Mouse (Mus musculus) neural tube, embryonic 11.5 days (tissue): ENCODE data around the gene Fv1. TPM values are rescaled to one million over a fixed set of nuclear protein-coding genes. Genes with fewer than 3 reads are reported as not detected.

ENCODE experiments used
- ATAC-seq: fragments of 200-750 bp; cut with Nextera tagmentation; 2 replicates; pipeline ENCODE4 v1.8.0; 2017; ENCODE audit warnings: moderate number of reproducible peaks, mild to moderate bottlenecking, moderate TSS enrichment, moderate library complexity; ENCODE audit not compliant: insufficient read depth, low FRiP score, low TSS enrichment
- DNase-seq: peaks from one replicate; pipeline ENCODE4 v3.0.0-alpha.2; 2015; ENCODE audit warnings: low spot score
- H3K27ac ChIP-seq: fragments of 300-500 bp; sonication (generic); 2 replicates; pipeline ENCODE4 v1.5.1; 2014; ENCODE audit warnings: low read depth, mild to moderate bottlenecking, low read length
- H3K27me3 ChIP-seq: fragments of 300-500 bp; sonication (generic); 2 replicates; pipeline ENCODE4 v1.6.1; 2014; ENCODE audit warnings: mild to moderate bottlenecking, low read length, mixed read lengths; ENCODE audit not compliant: control insufficient read depth, insufficient read depth
- H3K36me3 ChIP-seq: fragments of 300-500 bp; sonication (generic); 2 replicates; pipeline ENCODE4 v1.6.1; 2014; ENCODE audit warnings: mild to moderate bottlenecking, low read length, moderate library complexity, mixed read lengths; ENCODE audit not compliant: control insufficient read depth, insufficient read depth
- H3K4me1 ChIP-seq: fragments of 300-500 bp; sonication (generic); 2 replicates; pipeline ENCODE4 v1.6.1; 2014; ENCODE audit warnings: low read length, mixed read lengths; ENCODE audit not compliant: control insufficient read depth, insufficient read depth
- H3K4me2 ChIP-seq: fragments of 300-500 bp; sonication (generic); 2 replicates; pipeline ENCODE4 v1.6.1; 2014; ENCODE audit warnings: low read depth, mild to moderate bottlenecking, moderate library complexity
- H3K4me3 ChIP-seq: fragments of 300-500 bp; sonication (generic); 2 replicates; pipeline ENCODE4 v1.5.1; 2014; ENCODE audit warnings: low read depth, low read length
- H3K9ac ChIP-seq: fragments of 300-500 bp; sonication (generic); 2 replicates; pipeline ENCODE4 v1.6.1; 2014; ENCODE audit warnings: mild to moderate bottlenecking, low read length
- H3K9me3 ChIP-seq: fragments of 300-500 bp; sonication (generic); 2 replicates; pipeline ENCODE4 v1.6.1; 2016; ENCODE audit warnings: low read length; ENCODE audit not compliant: control insufficient read depth
- WGBS: fragments of 180-500 bp; shearing (Covaris S2); extraction: QIAGEN DNeasy Blood & Tissue Kit; methylation state at CpG from one replicate; pipeline ENCODE4 v1.1.7; 2014; 5-methylcytosine and 5-hydroxymethylcytosine counted together
- polyA plus RNA-seq: library from polyadenylated mRNA; unstranded; fragments of >200 nt; fragmentation: Nextera tagmentation; extraction: Ambion mirVana; gene quantifications from 2 replicates; pipeline ENCODE4 v1.2.1, GENCODE M21; 2014

Fv1 gene
- polyA plus RNA-seq, 1 experiment from 2014 or later: 15.4 TPM

- H3K27ac ChIP-seq: no peak overlapping the region
- 92% methylated on average over 9 of the region's 9 CpGs for WGBS
- H3K36me3 ChIP-seq: peaks cover 33% of the 10 kb centered on the region
- no peaks in the 10 kb centered on the region for H3K27me3 ChIP-seq
- no peak overlapping the region for H3K4me2 ChIP-seq
- H3K9me3 ChIP-seq: no peaks in the 10 kb centered on the region
- ATAC-seq (no peak), DNase-seq (no peak)
- H3K4me1 ChIP-seq: no peaks in the 10 kb centered on the region
- H3K9ac ChIP-seq: no peak overlapping the region
- no peak overlapping the region for H3K4me3 ChIP-seq
These were observed 9.8 kb downstream of the Fv1 start for GRCm38 (mm10) chr4:147878537-147878936.

DNA sequence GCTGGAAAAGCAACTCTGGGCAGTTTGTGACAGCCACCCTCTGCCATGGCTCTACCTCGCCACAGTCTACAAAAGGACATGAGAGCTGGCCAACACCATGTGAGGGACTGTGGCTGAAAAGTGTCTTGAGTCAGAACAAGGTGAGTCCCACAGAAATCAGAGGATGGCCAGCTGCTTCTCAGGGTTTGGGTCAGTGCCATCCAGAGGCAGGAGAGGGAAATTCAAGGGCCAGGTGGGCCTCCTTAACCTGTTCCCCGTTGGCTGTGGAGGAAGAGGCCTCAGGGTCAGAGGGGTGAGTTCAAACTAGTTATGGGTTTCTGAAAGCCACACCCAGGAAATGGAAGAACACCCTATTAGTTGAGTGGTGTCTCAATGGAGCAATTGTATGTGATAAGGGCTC lies 10.7 kb downstream of the Fv1 start:
- H3K4me2 ChIP-seq: no peak overlapping the region
- no peak for ATAC-seq
- H3K27ac ChIP-seq: no peak overlapping the region
- no peaks in the 10 kb centered on the region for H3K9me3 ChIP-seq
- H3K27me3 ChIP-seq: no peaks in the 10 kb centered on the region
- no peaks in the 10 kb centered on the region for H3K4me1 ChIP-seq
- 75% methylated on average over 2 of the region's 2 CpGs for WGBS
- peaks cover 33% of the 10 kb centered on the region for H3K36me3 ChIP-seq
- DNase-seq: no peak
- no peak overlapping the region for H3K4me3 ChIP-seq
- no peak overlapping the region for H3K9ac ChIP-seq

GRCm38 (mm10) chr4:147879865-147880264 lies 11.1 kb downstream of the Fv1 start:
- Histone ChIP-seq H3K4me1 (no peaks in the 10 kb centered on the region), H3K4me2 (no peak overlapping the region), H3K9ac (no peak overlapping the region), H3K9me3 (no peaks in the 10 kb centered on the region), H3K36me3 (peaks cover 33% of the 10 kb centered on the region), H3K4me3 (no peak overlapping the region), H3K27ac (no peak overlapping the region), H3K27me3 (no peaks in the 10 kb centered on the region)
- DNase-seq (no peak), ATAC-seq (no peak)
- WGBS: 59% methylated on average over 5 of the region's 5 CpGs

GRCm38 (mm10) chr4:147881792-147882191 lies 13.0 kb downstream of the Fv1 start:
- no peaks in the 10 kb centered on the region for H3K4me1 ChIP-seq
- 92% methylated on average over 7 of the region's 7 CpGs for WGBS
- no peaks in the 10 kb centered on the region for H3K27me3 ChIP-seq
- no peak for DNase-seq
- peaks cover 35% of the 10 kb centered on the region for H3K36me3 ChIP-seq
- no peak overlapping the region for H3K4me2 ChIP-seq
- H3K27ac ChIP-seq: no peak overlapping the region
- no peak for ATAC-seq
- H3K9ac ChIP-seq: no peak overlapping the region
- H3K4me3 ChIP-seq: no peak overlapping the region
- H3K9me3 ChIP-seq: no peaks in the 10 kb centered on the region

GRCm38 (mm10) chr4:147883041-147883440 lies 14.3 kb downstream of the Fv1 start:
- DNase-seq: no peak
- no peaks in the 10 kb centered on the region for H3K9me3 ChIP-seq
- no peaks in the 10 kb centered on the region for H3K27me3 ChIP-seq
- H3K4me3 ChIP-seq: no peak overlapping the region
- peaks cover 45% of the 10 kb centered on the region for H3K36me3 ChIP-seq
- no peak overlapping the region for H3K4me2 ChIP-seq
- ATAC-seq: no peak
- H3K27ac ChIP-seq: no peak overlapping the region
- H3K4me1 ChIP-seq: no peaks in the 10 kb centered on the region
- H3K9ac ChIP-seq: no peak overlapping the region
- WGBS: 80% methylated on average over 6 of the region's 6 CpGs

DNA sequence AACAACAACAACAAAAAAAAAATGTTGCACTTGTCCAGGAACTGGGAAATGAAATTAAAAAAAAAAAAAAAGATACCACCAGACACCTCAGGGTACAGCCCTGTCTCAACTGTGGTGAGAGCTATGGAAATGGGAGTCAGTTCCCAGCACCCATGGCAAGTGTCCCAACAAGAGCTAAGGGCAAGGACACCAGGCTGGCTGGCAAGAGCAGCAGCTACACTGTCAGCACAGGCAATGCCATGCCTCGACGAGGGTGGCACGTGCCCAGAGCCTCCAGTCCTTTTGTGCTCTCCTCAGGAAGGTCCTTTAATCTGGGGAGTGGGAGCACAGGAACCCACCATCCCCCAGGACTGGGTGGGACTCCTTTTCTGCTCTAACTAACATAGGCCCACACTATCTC lies 15.4 kb downstream of the Fv1 start:
- H3K27ac ChIP-seq: no peak overlapping the region
- no peak overlapping the region for H3K4me2 ChIP-seq
- no peaks in the 10 kb centered on the region for H3K9me3 ChIP-seq
- no peak overlapping the region for H3K4me3 ChIP-seq
- H3K9ac ChIP-seq: no peak overlapping the region
- H3K4me1 ChIP-seq: no peaks in the 10 kb centered on the region
- 96% methylated on average over 3 of the region's 3 CpGs for WGBS
- DNase-seq (no peak), ATAC-seq (no peak)
- H3K36me3 ChIP-seq: peaks cover 43% of the 10 kb centered on the region
- H3K27me3 ChIP-seq: no peaks in the 10 kb centered on the region

DNA sequence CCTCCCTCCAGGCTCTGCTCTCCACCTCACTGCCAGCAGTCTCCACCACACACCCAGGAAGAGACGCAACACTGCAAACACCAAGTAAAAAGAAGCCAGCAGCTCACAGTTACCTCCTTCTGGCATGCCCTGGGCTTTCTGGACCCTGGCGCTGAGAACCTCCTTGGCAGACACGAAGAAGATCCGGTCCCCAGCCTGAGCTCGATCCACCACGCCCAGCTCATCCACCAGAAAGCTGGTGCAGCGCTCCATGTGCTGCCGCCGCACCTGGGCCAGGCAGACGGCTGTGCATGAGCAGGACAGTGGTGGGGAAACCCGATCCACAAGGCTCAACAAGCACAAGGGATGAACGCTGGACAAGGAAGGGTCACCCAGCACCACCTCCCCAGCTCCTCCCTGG lies 17.4 kb downstream of the Fv1 start:
- H3K36me3 ChIP-seq: peaks cover 39% of the 10 kb centered on the region
- H3K9me3 ChIP-seq: no peaks in the 10 kb centered on the region
- no peaks in the 10 kb centered on the region for H3K4me1 ChIP-seq
- no peak overlapping the region for H3K27ac ChIP-seq
- no peak overlapping the region for H3K4me2 ChIP-seq
- ATAC-seq: no peak
- WGBS: 93% methylated on average over 12 of the region's 12 CpGs
- H3K9ac ChIP-seq: no peak overlapping the region
- H3K4me3 ChIP-seq: no peak overlapping the region
- no peaks in the 10 kb centered on the region for H3K27me3 ChIP-seq
- no peak for DNase-seq

DNA sequence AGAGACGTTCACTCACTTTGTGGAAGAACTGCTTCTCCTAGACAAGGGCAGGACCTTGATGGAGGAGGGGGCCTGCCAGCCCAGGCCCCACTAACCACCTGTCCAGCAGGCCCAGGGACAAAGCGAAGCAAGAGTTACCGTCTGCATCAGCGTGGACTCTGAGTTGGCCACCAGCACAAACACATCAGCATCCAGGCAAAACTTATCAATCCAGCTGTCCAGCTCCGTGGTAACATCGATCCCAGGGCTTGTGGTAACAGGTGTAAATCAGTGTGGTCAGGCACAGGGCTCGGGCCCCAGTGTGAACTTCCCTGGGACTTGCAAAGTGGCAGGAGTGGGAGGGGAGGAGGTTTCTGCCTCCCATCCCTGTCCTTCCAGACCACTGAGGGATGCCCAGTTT lies 18.5 kb downstream of the Fv1 start:
- peaks cover 30% of the 10 kb centered on the region for H3K36me3 ChIP-seq
- WGBS: 98% methylated on average over 7 of the region's 7 CpGs

DNA sequence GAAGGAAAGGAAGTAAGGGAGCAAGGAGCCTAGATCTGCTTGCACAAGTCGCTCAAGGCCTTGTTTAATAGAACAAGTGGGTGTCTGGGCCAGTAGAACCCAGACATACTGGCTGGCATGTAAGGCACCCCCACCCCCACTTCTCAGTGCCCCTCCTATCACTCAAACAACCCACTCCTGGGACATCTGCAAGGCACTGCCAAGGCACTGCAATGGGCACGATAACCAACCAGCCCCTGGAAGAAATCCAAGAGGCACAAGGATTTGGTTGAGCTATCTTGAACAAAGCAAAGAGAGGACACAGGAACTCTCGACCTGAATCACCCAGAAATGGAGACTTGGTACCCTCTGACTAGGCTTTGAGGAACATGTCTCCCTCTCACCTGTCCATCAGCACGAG lies 19.5 kb downstream of the Fv1 start:
- Histone ChIP-seq H3K9me3 (no peaks in the 10 kb centered on the region), H3K4me1 (no peaks in the 10 kb centered on the region), H3K27me3 (no peaks in the 10 kb centered on the region), H3K36me3 (peaks cover 23% of the 10 kb centered on the region), H3K4me2 (no peak overlapping the region), H3K27ac (no peak overlapping the region), H3K9ac (no peak overlapping the region), H3K4me3 (no peak overlapping the region)
- ATAC-seq (no peak), DNase-seq (no peak)
- 89% methylated on average over 4 of the region's 4 CpGs for WGBS

More for the DNA sequence above, 18.5 kb downstream of the Fv1 start:
- Histone ChIP-seq H3K9me3 (no peaks in the 10 kb centered on the region), H3K4me1 (no peaks in the 10 kb centered on the region), H3K9ac (no peak overlapping the region), H3K4me3 (no peak overlapping the region), H3K27ac (no peak overlapping the region), H3K4me2 (no peak overlapping the region), H3K27me3 (no peaks in the 10 kb centered on the region)
- no peak for DNase-seq
- ATAC-seq: no peak
